ENCODE assay signal across 22 mouse cellular contexts in the genomic region with DNA sequence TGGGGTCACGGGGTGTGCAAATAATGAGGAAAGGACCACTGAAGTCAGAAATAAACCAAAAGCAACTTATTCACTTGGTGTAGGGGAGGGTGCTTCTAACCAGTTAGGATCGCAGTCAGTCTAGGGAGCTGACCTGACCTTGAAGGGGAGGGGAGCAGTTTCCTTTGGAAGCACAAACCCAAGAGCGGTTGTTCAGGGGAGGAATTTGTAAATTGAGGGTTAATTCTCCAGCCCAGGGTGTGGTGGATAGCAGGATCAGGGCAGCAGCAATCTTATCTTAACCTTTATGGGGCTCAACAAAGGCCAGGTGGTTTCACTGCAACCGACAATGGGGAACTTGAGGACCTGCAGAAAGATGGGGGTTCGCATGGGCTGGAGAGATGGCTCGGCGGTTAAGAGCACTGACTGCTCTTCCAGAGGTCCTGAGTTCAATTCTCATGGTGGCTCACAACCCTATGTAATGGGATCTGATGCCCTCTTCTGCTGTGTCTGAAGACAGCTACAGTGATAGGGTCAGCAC.
"Had no signal": no experiment of that assay in that cellular context is flagged by ENCODE, and none has a peak within 500 bp of the region (broad histone marks: within the 10 kb centered on the region; RNA-seq: fewer than 3 reads in every experiment).

No protein-coding gene starts in this region.

- H3K27ac ChIP-seq: kidney, postnatal 0 days; left cerebral cortex, adult 2 months; limb, embryonic 12.5 days; limb, embryonic 15.5 days; liver, embryonic 13.5 days; midbrain, embryonic 10.5 days; midbrain, embryonic 13.5 days; stomach, embryonic 15.5 days had no signal

- H3K36me3 ChIP-seq: limb, embryonic 12.5 days; limb, embryonic 15.5 days; liver, embryonic 13.5 days; midbrain, embryonic 10.5 days; midbrain, embryonic 13.5 days; stomach, embryonic 15.5 days had no signal

- H3K4me3 ChIP-seq: left cerebral cortex, adult 2 months; limb, embryonic 12.5 days; limb, embryonic 15.5 days; liver, embryonic 13.5 days; megakaryocyte, embryonic 14.5 days; midbrain, embryonic 10.5 days; midbrain, embryonic 13.5 days; myocyte; stomach, embryonic 15.5 days had no signal

- ATAC-seq: midbrain, embryonic 13.5 days; midbrain, embryonic 16.5 days had no signal

- H3K9me3 ChIP-seq: limb, embryonic 12.5 days; limb, embryonic 15.5 days; liver, embryonic 13.5 days; midbrain, embryonic 10.5 days; midbrain, embryonic 13.5 days; stomach, embryonic 15.5 days had no signal

- H3K27me3 ChIP-seq: limb, embryonic 12.5 days; limb, embryonic 15.5 days; midbrain, embryonic 13.5 days; stomach, embryonic 15.5 days had no signal

- H3K9ac ChIP-seq: limb, embryonic 12.5 days; limb, embryonic 15.5 days; liver, embryonic 13.5 days; lung, embryonic 14.5 days; midbrain, embryonic 13.5 days; stomach, embryonic 15.5 days had no signal

- DNase-seq: kidney, adult 2 months; kidney, postnatal 25 days; layer of hippocampus, postnatal 36 days; left cerebral cortex, postnatal 4 days; liver, embryonic 13.5 days; lung, postnatal 10 days; lung, postnatal 36 days; right cerebral cortex, postnatal 4 days; spleen, adult 18-20 months; thymus, adult 2 months; thymus, postnatal 14 days had no signal

- H3K4me2 ChIP-seq: limb, embryonic 12.5 days; limb, embryonic 15.5 days; liver, embryonic 13.5 days; lung, embryonic 14.5 days; midbrain, embryonic 13.5 days; stomach, embryonic 15.5 days had no signal
